Mouse (Mus musculus): ENCODE measurements around the gene Kcnh7. TPM values are rescaled to one million over a fixed set of nuclear protein-coding genes. Genes with fewer than 3 reads are reported as not detected.
A peak's percentile ranks its signal among the peaks of the same experiment; 100 is the strongest.
"Not testable (repeated sequence)": the region's sequence is repeated elsewhere in the genome, so short reads cannot be mapped to it uniquely, and the experiment has no call there.

The Kcnh7 gene
- total RNA-seq, 2 experiments from 2014 or later = 0.05 to 0.23 TPM

DNA sequence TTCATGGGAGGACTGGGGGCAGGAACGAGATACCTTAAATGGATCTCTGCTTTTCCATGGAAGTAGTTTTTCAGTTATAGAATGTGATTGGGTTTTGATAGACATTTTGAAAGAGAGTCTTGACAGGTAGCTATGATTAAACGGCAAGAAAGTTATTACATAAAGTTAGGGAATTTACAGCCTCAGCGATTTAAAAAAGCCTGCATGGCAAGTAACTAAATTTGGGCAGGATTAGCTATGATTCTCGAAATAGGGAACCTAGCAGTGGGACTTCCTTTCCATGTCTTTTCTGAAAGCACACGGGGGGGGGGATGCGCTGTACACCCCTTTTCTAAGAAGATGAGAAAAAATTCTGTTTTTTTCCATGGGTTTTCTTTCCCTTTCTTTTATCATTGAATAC lies 466.8 kb downstream of the Kcnh7 start:
- no peak for DNase-seq

DNA sequence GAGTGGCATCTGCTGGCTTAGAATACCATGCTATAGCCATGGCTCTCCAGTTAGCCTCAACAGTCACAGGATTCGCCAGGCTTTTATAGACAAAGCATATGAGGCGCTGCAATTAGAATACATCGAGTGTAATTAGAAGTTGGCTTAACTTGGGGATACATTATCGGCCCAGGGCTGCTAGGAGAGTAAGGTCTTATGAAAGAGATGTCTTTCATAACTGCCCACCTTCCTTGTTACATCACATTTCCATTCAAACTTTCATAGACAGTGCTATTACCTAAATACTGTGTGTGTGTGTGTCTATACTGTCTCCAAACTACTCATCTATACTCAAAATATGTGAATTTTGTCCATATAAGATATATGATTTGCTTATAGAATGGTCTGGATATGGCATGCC lies 468.8 kb downstream of the Kcnh7 start:
- DNase-seq = no peak

DNA sequence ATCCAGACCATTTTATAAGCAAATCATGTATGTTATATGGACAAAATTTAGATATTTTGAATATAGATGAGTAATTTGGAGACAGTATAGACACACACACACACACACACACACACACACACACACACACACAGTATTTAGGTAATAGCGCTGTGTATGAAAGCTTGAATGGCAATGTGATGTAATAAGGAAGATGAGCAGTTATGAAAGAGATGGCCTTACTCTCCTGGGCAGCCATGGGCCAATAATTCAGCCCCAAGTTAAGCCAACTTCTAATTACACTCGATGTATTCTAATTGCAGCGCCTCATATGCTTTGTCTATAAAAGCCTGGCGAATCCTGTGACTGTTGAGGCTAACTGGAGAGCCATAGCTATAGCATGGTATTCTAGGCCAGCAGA lies 469.7 kb downstream of the Kcnh7 start:
- DNase-seq = not testable (repeated sequence)

DNA sequence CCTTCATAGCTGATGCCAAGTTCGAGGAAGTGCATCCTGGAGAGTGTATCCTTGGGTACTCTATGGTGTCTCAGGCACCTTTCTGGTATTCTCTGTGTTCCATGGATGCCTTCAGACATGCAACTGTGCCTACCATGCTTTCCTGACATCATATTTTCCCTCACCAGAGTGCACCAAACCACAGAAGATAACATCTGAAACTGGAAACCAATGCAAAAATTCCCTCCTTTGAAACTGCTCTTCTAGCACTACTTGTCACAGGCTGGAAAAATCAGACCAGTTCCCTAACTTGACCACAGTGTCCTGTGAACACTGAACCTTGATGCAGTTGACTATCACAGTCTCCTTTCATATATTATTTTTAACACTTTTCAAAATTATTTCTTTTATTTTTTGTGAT lies 474.5 kb downstream of the Kcnh7 start:
- DNase-seq = no peak

DNA sequence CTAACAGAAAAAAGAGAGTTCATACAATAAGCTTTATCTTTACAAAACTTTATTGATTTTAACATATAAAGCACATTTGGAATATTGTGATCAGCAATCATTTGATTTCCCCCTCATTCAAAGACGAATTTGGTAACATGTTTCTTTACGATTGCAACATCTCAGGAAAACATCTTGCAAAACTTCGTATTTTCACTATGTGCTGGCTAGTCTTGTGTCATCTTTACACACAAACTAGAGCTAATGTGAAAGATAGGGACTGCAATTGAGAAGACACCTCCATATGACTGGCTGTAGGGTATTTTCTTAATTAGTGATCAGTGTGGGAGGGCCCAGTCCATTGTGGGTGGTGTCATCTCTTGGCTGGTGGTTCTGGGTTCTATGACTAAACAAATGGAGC lies 477.8 kb downstream of the Kcnh7 start:
- no peak for DNase-seq

DNA sequence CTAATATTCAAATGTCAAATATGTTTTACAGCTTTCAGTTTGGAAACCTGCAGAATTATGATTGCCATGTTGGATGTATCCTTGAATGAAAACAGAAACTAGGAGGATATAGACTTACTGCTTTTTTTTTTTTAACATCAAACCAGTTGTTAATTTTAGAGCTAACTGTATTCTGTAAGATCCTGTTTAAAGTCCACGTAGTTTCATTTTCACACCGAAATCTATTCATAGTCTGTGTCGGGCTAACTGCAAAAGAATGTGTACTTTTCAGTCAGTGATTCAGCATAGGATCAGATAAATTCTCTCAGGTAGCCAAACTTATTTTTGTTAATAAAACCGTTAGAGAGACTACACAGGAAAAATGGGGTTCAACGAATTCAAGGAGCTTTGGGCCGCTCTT lies 498.2 kb downstream of the Kcnh7 start:
- no peak for DNase-seq

DNA sequence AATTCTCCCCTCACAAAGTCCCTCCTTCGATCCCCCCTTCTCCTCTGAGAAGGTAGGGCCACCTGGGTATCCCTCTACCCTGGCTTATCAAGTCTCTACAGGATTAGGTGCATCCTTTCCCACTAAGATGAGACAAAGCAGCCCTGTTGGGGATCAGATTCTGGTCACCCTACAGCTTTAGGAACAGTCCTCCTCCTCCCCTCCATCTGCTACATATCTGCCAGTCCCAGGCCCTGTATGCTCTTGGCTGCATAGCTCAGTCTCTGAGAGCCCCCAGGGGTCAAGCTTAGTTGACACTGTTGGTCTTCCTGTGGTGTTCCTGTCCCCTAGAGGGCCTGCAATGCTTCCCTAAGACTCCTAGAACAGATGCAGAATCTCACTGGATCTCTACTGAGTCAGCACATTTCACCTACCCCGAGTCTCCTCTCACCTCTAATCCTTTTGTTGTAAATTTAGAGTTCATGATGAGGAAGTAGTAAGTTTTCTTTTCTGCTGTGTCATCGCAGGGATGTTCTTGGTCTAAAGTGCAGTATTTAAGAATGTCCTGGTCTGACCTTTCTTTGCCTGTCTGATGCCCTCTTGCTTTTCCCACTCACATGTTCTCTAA lies 499.0 kb downstream of the Kcnh7 start:
- DNase-seq = no peak

DNA sequence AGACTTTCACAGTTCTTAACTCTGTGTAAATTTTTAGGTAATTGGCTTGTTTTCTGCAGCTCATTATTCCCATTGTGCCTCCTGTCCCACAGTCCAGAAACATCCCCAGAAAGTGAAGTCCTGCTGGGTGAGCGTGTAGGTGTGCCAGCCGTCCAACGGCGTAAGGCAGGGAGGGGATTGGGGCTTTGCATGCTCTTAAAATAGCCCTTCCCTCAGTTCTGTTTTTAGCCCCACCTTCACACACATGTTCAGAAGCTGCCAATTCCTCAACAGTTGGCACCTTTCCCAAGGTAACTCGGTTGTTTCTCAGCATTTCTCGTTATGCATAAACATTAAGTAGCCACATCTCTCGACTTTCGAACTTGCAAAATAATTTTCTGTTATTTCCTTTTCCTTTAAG lies 502.4 kb downstream of the Kcnh7 start:
- DNase-seq = peak; percentile 51 to 69

DNA sequence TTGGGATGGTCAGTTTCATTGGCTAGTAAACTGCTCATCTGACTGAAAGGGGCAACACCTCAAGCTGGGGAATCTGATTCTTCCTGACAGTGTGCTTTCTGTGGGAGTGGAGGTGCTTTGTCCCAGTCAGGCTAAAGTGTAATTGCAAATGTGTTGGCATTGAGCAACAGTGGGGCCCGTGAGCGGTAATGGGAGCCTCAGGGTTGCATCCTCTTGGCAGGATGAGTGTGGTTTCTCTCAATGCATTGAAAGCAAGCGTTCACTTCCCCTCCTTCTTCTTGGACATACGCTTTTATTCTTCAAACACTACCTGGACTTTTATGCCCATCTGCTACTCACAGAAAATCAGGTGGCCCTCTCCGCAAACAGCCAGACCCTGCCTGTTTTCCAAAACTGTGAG lies 511.3 kb downstream of the Kcnh7 start:
- DNase-seq = no peak

DNA sequence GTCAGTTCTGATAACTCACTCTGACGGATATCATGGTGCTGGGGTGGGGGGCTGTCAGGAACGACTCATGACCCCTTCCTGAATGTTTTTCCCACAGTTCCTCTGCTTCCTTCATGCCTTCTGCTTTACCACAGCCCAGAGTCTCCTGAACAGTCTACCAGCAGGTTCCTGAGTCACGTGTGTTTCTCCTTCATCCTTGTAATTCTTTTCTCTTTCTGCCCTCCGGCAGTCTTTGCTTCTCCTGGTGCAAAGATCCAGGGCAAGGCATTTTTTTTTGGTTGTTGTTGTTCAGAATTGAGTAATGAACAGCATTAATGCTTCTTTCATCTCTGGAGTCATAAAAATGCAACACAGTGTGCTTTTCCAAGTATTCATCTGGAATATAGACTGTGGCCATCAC lies 513.3 kb downstream of the Kcnh7 start:
- no peak for DNase-seq

DNA sequence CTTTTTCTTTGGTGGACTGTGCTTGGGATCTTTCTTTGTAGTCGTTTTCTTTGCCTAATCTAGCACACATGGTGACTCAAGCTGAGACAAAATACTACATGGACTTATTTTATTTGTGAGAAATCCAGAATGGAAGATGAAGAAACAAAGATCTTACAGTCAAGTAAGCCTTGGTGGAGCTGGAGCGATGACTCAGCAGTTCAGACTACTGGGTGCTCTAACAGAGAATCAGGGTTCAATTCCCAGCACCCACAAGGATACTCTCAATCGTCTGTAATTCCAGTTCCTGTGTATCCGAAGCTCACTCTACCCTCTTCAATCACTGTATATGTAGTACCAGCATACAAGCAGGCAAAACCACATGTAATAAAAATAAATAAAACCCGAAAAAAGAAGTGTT lies 513.8 kb downstream of the Kcnh7 start:
- DNase-seq = no peak

DNA sequence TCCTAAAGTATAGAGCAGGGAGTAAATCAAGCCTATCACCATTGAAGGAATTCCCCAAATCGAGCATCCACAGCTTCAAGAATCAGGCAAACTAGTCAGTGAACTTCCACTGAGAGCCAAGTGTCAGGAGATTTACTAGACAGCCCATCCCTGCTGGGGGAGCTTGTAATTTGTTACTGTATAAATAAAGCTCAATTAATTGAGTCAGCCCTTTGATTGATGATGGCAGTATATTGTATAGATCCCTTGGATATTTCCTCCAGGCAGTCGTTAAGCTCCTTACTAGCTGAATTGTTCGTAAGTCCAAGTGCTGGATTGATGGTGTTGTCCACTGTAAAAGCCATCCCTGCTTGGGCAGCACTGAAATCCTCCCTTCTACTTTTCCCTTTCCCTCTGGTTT lies 514.2 kb downstream of the Kcnh7 start:
- DNase-seq = no peak

DNA sequence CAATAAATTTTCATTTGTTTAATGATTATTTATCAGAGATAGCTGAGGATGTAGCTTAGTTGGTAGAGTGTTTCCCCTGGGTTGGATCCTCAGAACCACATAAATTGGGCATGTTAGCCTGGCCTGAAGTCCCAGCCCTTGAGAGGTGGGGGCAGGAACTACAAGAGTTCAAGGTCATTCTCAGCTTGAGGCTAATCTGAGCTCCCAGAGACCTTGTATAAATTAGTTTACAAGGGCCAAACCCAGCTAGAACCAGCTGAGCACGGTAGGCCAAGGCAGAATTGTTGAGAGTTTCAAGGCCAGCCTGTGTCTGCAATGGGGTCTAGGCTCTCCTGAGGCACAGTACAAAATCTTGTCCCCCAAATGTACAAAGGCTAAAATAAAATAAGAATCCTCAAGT lies 518.6 kb downstream of the Kcnh7 start:
- DNase-seq = no peak

DNA sequence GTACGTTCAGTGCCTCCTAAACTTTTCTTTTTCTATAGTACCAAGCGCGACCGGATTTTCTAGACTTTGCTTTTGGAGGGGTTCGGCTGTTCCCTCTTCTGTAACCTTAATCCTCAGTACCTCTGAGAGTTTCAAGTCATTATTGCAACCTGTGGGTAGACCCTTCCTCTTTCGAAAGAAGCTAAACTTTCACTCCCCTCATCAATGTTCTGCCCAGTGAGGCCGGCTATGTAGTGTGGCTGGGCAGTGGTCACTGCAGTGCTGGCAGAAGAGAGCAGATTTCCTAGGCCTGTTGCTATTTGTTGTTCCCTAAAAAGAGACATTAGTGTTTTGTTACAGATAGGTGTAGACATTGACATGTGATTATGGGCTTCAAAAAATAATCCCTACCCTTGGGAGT lies 519.2 kb downstream of the Kcnh7 start:
- no peak for DNase-seq

DNA sequence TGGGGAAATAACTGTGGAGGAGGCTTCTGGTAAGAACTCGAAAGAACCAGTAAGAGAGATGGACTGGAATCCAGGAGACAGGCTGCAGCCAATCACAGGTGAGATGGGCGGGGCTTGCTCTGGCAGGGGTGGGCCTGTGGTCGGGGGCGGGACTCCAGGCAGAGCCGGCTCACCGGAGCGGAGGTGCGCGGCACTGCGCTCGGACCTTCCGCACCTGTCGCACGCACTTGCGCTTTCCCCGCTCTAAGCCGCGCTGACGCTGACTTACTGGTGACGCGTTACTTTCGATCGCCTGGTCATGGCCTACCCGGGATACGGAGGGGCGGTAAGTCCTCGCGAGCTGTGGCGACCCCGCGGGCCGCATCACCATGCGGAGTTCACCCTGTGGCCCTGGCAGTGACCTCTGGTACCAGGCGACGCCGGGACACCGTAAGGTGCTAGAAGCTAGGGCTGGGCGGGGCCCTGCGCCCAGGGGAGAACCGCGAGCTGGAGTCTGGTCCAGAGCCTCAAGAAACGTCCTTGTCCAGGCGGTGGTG lies 519.9 kb downstream of the Kcnh7 start, which contains the start of gene Gca:
Gene Gca, plus strand, starts transcription at position 151 of the 536 bp plus-strand sequence.
- peak; percentile 80 to 85 for DNase-seq

DNA sequence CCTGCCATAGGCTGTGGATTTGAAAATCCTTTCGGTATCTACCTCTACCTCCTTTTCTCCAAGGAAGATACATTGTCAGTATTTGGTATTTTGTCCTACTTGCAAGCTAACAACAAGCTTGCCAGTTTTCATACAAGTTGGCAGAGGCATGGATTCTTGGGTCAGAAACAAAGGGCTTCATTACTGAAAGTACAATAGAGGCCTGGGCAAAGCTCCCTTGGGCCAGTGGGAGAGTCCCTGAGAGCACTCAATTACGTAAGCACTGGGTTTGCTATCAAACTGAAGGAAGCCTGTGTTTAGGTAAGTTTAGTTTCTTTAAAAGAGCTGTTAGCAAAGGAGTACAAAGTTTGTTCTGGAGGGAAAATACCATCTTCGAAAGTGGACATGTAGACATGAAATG lies 521.5 kb downstream of the Kcnh7 start:
- DNase-seq = no peak

DNA sequence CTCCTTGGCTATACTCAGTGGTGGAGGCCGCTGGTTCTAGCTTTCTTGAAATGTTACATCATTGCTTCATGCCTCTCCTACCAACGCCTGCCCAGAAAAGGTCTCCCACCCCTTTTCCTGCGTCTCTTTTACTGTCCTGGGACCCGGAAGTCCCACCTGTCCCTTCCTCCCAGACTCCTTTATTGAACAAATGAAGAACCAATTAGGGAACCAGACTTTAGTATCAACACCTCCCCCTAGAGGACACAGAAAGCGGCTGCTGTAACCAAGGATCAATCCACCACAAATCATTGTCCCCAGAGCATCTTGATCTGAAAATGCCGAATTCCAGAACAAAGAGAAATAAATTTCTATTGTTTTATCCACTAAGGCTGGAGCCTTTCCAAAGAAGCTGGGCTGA lies 523.5 kb downstream of the Kcnh7 start:
- no peak for DNase-seq

DNA sequence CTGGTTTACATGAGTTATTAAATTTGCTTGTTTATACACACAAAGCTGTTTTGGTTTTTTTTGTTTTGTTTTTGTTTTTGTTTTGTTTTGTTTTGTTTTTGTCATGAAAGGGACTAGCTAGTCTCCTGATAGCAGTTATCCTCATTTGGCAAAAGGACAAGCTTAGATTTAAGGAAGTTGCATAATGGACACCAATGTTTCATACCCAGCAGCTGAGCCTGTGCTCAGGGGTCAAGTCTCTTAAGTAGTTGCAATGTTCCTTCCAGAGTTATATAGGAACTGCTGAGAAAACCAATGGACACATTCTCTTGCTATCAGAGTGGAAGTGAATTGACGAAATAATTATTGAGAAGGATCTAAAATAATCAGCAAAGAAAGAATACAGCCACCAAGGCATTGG lies 528.0 kb downstream of the Kcnh7 start:
- no peak for DNase-seq

DNA sequence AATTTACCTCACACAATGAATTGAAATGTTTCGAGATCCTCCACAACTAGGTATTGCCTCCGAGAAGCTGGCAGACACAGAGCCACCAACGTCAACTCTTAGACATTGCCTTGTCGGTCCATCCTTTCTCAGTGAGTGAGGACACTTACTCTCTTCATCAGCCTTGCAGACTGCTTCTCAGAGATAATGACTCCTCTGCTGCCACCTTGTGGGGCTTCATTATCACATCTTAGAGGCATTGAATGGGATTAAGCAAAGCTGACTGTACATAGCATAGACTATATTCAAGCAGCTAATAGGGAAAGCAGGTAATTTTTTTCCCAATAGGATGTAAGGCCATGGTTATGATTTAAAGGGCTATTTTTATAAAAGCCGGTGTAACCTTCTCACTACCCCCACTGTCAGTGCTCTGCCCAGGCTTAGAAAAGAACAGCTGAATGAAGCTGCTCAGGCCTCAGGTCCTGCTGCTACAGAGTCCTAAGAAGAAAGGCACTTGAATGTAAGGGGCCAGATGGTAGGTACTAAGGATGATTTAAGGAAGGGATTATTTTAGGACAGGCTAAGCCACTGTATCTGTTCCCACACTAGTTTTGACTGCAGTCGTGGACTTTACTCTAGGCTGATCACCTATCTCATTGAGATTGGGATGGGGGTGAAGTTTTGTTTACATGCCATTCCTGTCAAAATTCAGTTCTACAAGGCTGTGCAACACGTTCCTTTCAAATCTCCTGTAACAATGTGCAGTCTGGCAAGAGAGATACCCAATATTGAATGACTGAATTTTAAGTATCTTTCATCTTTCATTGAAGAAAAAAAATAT lies 529.4 kb downstream of the Kcnh7 start:
- DNase-seq = peak; percentile 53 to 75

DNA sequence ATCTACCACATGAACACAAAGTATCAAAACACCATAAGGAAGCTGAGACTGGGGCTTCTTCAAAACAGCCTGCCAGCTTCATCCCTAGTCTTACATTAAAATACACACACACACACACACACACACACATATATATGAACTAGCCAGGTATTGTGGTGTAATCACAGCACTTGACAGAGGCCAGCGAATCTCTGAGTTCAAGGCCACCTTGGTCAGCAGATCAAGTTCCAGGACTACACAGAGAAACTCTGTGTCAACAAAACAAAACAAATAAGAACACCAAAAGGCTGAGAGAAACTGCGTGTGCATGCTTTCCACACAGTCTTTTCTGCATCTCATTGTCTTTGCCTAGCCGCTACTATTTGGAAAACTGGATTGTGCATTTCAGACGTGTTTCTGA lies 531.6 kb downstream of the Kcnh7 start:
- DNase-seq = no peak

DNA sequence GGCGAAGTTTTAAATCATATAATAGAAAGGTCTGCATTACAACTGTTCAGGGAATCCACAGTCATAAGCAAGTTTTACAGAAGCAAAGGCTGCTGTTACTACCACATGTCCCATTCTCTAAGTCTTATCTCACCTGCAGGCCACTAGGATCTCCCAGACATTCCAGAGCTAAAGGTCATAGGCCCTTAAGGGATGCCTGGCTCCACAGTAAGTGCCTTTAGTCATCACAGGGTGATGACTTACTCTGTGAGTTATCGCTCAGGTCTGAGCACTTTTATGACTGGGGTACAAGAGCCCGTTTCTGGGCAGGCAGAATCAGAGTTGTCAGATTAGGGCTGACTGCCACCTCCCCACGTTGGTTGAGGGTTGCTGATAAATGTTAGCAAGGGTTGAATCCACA lies 532.2 kb downstream of the Kcnh7 start:
- no peak for DNase-seq

DNA sequence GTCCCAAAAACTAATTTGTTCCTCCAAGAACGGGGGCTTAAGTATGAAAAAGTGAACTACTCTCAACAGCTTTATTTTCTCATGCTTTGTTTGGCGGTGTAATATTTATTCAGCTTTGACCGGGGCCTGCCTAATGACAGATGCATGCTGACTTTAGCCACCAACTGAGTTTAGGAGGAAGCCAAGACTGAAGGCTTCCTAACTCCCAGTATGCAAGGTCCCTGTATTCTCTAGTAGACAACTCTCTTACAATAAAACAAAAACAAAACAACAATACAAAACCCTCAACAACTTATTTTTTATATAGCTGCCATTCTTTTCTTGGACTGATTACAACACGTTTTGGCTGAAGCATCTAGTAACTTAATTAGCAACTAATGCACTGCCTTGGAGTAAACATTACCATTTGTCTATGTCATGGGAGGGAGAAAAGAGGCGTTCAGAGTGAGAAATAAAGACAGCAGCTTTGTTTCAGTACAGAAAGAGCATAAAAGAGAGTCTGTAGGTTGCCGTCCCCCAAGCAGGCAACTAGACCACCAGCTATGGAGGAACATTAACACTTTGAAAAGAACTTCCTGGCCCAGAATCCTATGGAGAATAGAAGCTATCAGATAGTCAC lies 537.3 kb downstream of the Kcnh7 start:
- peak; percentile 12 to 49 for DNase-seq

DNA sequence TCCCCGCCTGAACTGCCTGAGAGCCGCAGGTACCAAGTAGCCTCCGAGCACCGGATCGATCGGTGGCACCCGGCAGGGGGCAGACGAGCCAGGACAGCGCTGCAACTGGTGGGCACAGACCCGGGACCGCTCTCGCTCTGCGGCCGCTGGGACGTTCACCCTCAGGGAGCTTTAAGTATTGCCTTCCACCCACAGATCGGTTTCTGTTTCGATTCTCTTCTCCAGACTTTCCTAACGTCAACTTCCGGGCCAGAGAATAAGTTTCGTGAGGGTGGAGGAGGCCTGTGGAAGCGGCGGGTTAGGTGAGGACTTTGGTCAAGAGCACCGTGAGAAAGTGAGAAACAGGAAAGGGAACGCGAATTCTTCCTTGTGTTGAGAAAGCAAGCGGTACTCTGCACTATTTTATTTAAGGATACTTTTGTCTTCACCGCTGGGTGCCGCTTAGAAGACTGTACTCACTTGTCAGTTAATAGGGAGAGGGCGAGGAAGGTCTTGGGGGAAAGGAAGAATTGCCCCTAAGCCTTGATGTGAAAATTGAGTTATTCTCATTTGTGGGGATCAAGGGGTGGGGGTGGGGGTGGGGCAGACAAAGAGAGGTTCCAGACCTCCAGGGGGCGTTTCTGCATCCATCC lies 538.0 kb downstream of the Kcnh7 start, which contains the start of gene Ifih1:
Gene Ifih1, minus strand, starts transcription at position 242 of the 632 bp plus-strand sequence.
- DNase-seq = peak; percentile 78 to 80
